In genomic region chr4:114459591-114459990, GRCm38 (mm10) we compare ENCODE assay signal across 9 mouse cellular contexts. TPM values are rescaled to one million over a fixed set of nuclear protein-coding genes. Genes with fewer than 3 reads are reported as not detected.
A peak's percentile ranks its signal among the peaks of the same experiment; 100 is the strongest.
DNase-seq lines count a peak whose midpoint lies in the region; ATAC-seq and TF ChIP-seq lines count a peak whose summit lies in the region.
"Had no signal": no experiment of that assay in that cellular context is flagged by ENCODE, and none has a peak within 500 bp of the region (broad histone marks: within the 10 kb centered on the region; RNA-seq: fewer than 3 reads in every experiment).

No protein-coding gene starts in this region.

- no peaks in the 10 kb centered on the region for H3K36me3 ChIP-seq in kidney, postnatal 0 days (ENCODE audit: insufficient read depth, low read length)
- peaks cover 8% of the 10 kb centered on the region for H3K36me3 ChIP-seq in heart, adult 2 months (ENCODE audit: control insufficient read depth, insufficient read depth, low read length)
- H3K36me3 ChIP-seq in midbrain, embryonic 11.5 days (ENCODE audit: control insufficient read depth, insufficient read depth, low read length): no peaks in the 10 kb centered on the region

- H3K9me3 ChIP-seq in kidney, postnatal 0 days (replicated peaks; ENCODE audit: low read length): no peaks in the 10 kb centered on the region
- no peaks in the 10 kb centered on the region for H3K9me3 ChIP-seq in midbrain, embryonic 11.5 days (ENCODE audit: control insufficient read depth, low read length)

- DNase-seq in kidney, postnatal 0 days (ENCODE audit: low spot score): peak; percentile 21
- no peak for DNase-seq in kidney, postnatal 36 days
- DNase-seq in heart, adult 2 months: peak; percentile 48 to 70
- DNase-seq in midbrain, embryonic 11.5 days (ENCODE audit: low spot score, missing footprints): peak; percentile 82
- DNase-seq in thymus, postnatal 0 days (ENCODE audit: low spot score): no peak
- DNase-seq in B cell, adult 2 months: no peak
- no peak for DNase-seq in spleen, postnatal 14 days (ENCODE audit: low spot score in 2 of 2)

- H3K27ac ChIP-seq in kidney, postnatal 0 days: no peak overlapping the region
- peak overlapping the region; percentile 87 for H3K27ac ChIP-seq in heart, adult 2 months
- no peak overlapping the region for H3K27ac ChIP-seq in midbrain, embryonic 11.5 days (ENCODE audit: low read depth, low read length)

- intact Hi-C loops in heart, adult 2 months (cut with DNase I): no loop called here

- H3K27me3 ChIP-seq in kidney, postnatal 0 days (ENCODE audit: insufficient read depth, low read length): no peaks in the 10 kb centered on the region
- H3K27me3 ChIP-seq in heart, adult 2 months (ENCODE audit: control insufficient read depth, insufficient read depth, low read length): no peaks in the 10 kb centered on the region
- H3K27me3 ChIP-seq in midbrain, embryonic 11.5 days (ENCODE audit: control insufficient read depth, insufficient read depth, low read length): no peaks in the 10 kb centered on the region

- TF ChIP-seq EP300 in heart, adult 2 months (IDR thresholded peaks at IDR 0.05; ENCODE audit: insufficient read depth, low read depth, low read length): peak; percentile 82

- H3K9ac ChIP-seq in kidney, postnatal 0 days (ENCODE audit: low read depth, low read length): no peak overlapping the region
- peak overlapping the region; percentile 20; the same call in 1 of the 2 replicates for H3K9ac ChIP-seq in heart, adult 2 months (ENCODE audit: low read depth, low read length)
- H3K9ac ChIP-seq in midbrain, embryonic 11.5 days (ENCODE audit: low read length): no peak overlapping the region

- TF ChIP-seq POLR2A in heart, adult 2 months (IDR thresholded peaks at IDR 0.05; ENCODE audit: insufficient read depth, low read depth, low read length): no peak; the same call in 1 of the 2 replicates

- 67% methylated on average over 5 of the region's 5 CpGs for WGBS in kidney, postnatal 0 days
- WGBS in heart, adult 2 months: 45% methylated on average over 5 of the region's 5 CpGs
- 20% methylated on average over 5 of the region's 5 CpGs for WGBS in midbrain, embryonic 11.5 days

- H3K4me3 ChIP-seq in kidney, postnatal 0 days (replicated peaks; ENCODE audit: low read depth, low read length): no peak overlapping the region
- no peak overlapping the region for H3K4me3 ChIP-seq in heart, adult 2 months
- no peak overlapping the region for H3K4me3 ChIP-seq in midbrain, embryonic 11.5 days (ENCODE audit: low read depth, low read length)

- no peak for ATAC-seq in kidney, postnatal 0 days (replicated peaks; ENCODE audit: low FRiP score, low read depth)
- ATAC-seq in cerebellum, adult (ENCODE audit: insufficient number of reproducible peaks, low FRiP score, low TSS enrichment): peak; percentile 63
- ATAC-seq in midbrain, embryonic 11.5 days (ENCODE audit: low FRiP score): peak; percentile 65

- no peaks in the 10 kb centered on the region for H3K79me2 ChIP-seq in heart, adult 2 months (replicated peaks; ENCODE audit: control insufficient read depth, insufficient read depth, low read length)

- peaks cover 4% of the 10 kb centered on the region for H3K4me1 ChIP-seq in kidney, postnatal 0 days (replicated peaks; ENCODE audit: insufficient read depth, low read length)
- H3K4me1 ChIP-seq in heart, adult 2 months (ENCODE audit: control insufficient read depth, insufficient read depth, low read length): peaks cover 30% of the 10 kb centered on the region
- no peaks in the 10 kb centered on the region for H3K4me1 ChIP-seq in midbrain, embryonic 11.5 days (ENCODE audit: control insufficient read depth, insufficient read depth, low read length)

- TF ChIP-seq CTCF in kidney, postnatal 0 days (IDR thresholded peaks at IDR 0.05; ENCODE audit: low read depth): no peak
- peak; percentile 31 for TF ChIP-seq CTCF in heart, adult 2 months (IDR thresholded peaks at IDR 0.05)

- H3K4me2 ChIP-seq in kidney, postnatal 0 days (ENCODE audit: low read length): no peak overlapping the region
- no peak overlapping the region for H3K4me2 ChIP-seq in midbrain, embryonic 11.5 days

RNA-seq across cellular contexts. Expression of gene Trabd2b, which starts 53.1 kb away (rescaled TPM):
- polyA plus RNA-seq in kidney, postnatal 0 days (2015; fragmentation: Nextera tagmentation; extraction: Ambion mirVana): 5.2 and 5.8 TPM in 2 replicates
- total RNA-seq in heart, adult 2 months (2021): 10 to 100 TPM; 60.1 to 69.8 TPM
- 29.1 and 42.7 TPM in 2 replicates for polyA plus RNA-seq in heart, adult 2 months (2012; rRNA removed)
- 2.1 and 2.2 TPM in 2 replicates for polyA plus RNA-seq in midbrain, embryonic 11.5 days (2014; fragmentation: Nextera tagmentation; extraction: Ambion mirVana)
- 0.12 and 0.17 TPM in 2 replicates for polyA plus RNA-seq in thymus, postnatal 0 days (2015; fragmentation: Nextera tagmentation; extraction: Ambion mirVana)
- total RNA-seq: MEL had no signal

Comparison
In these comparisons a context has a peak if more than half of its experiments do, and no peak if none do; other contexts are left out.
1. DNase-seq: peak in kidney, postnatal 0 days (single experiment), heart, adult 2 months (2 of 2) and midbrain, embryonic 11.5 days (single experiment); none in kidney, postnatal 36 days (0 of 2), thymus, postnatal 0 days (single experiment), B cell, adult 2 months (0 of 2) and spleen, postnatal 14 days (0 of 2).